Mouse (Mus musculus) adrenal gland (tissue): ENCODE results near the gene Mthfs.
"Not testable (repeated sequence)": the region's sequence is repeated elsewhere in the genome, so short reads cannot be mapped to it uniquely, and the experiment has no call there.

Experiments used
- intact Hi-C: fragments of 180-260 bp; cut with DNase I; formaldehyde crosslinking; loops from one replicate; pipeline ENCODE4 v1.15.1; 2025
- long read RNA-seq, 2 experiments: library from polyadenylated mRNA; unstranded; transcript quantifications; one replicate each; pipeline ENCODE4 v2.0.0; 2020; ENCODE audit warnings: borderline replicate concordance in 1 of 2; ENCODE audit not compliant: insufficient replicate concordance in 1 of 2

Mthfs gene
- long read RNA-seq, experiment 1, transcript Mthfs-201 (3 exons, 816 nt), result major isoform, 7 of 22 reads
- long read RNA-seq, experiment 1, partial matches to known transcripts, result 0 of 22 reads
- long read RNA-seq, experiment 1, other reads (novel, unspliced or antisense), result 15 of 22 reads
- long read RNA-seq, experiment 2, transcript Mthfs-201 (3 exons, 816 nt), result major isoform, 7 of 18 reads
- long read RNA-seq, experiment 2, partial matches to known transcripts, result 0 of 18 reads
- long read RNA-seq, experiment 2, other reads (novel, unspliced or antisense), result 10 of 18 reads

GRCm38 (mm10) chr9:89210353-89211064, at the start of gene Mthfs:
Gene Mthfs (plus strand): TSS chr9:89210676.
- intact Hi-C loops, result not testable (repeated sequence)

DNA sequence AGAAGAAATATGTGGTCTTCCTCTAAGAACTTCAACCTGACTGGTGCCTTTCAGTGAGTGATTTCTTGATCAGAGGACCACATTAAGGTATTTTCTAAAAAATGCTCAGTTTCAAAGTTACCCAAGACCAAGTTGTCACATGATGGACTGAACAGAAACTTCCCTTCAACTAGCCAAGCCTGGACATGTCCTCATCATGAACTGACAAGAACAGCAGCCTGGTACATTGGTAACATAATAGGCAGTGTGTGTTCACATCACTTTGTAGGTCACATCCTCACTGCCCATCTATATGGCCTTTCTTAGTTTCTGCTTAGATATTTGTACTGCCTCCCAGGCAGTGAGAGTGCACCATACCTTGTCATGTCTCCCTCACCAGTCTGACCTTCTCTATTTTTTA, 37.9 kb upstream of the Mthfs start:
- intact Hi-C loops, result not testable (repeated sequence)

DNA sequence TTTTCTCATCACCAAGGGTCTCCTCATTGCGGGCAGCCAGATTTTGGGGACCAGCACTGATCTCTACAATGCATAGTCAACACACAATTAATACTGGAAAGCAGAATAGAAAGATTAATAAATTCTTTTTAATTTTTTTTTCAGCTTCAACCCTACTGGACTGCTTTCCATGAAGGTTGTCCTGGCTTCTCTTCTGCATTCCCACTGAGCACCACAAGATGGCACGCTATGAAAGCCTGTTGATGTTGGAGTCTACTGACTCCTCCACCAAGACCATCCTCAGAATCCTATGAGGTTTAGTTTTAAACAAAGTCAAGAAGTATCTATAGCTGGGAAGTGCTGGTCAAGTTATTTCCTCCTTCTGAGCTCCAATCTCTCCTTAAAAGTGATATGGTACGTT, 31.6 kb upstream of the Mthfs start:
- intact Hi-C loops, result not testable (repeated sequence)

DNA sequence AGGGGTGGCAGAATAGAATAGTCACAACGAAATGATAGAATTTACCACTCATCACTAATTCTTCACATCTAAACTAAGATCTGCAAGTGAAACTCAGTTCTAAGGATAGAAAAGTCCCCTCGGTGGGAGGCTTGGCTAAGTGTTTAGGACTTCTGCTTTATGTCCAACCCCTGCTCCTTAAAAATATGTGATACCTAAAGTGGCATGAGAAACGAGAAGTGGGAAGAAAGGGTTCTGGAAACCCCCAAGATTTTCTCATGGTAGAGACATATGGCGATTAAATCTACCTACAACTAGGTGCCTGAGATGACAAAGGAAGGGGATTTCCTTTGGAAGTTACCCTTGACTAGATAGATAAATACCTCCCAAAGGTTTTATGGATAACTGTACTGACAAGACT, 31.0 kb upstream of the Mthfs start:
- intact Hi-C loops, result not testable (repeated sequence)

- intact Hi-C loops, result not testable (repeated sequence)
Observed at GRCm38 (mm10) chr9:89187006-89187405, 23.5 kb upstream of the Mthfs start.

GRCm38 (mm10) chr9:89195483-89195882, 15.0 kb upstream of the Mthfs start:
- intact Hi-C loops, result not testable (repeated sequence)

GRCm38 (mm10) chr9:89197509-89197908, 13.0 kb upstream of the Mthfs start:
- intact Hi-C loops, result not testable (repeated sequence)

DNA sequence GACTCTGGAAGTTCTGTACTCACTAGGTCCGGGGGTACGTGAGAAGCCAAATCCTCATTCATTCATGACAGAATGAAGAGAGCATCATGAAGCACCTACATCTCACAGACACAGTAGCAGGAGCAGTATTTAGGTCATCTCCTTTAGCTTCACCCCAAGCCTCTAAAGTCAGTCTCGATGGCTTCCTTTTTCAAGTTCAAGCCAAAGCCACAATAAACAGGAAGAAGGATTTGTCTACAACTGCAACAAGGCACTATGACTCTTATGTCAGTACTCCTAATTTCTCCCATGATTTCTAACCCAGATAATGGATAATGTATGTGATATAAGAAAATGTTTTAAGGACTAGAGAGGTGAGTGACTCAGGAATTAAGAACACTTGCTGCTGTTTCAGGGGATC, 12.1 kb upstream of the Mthfs start:
- intact Hi-C loops, result not testable (repeated sequence)

DNA sequence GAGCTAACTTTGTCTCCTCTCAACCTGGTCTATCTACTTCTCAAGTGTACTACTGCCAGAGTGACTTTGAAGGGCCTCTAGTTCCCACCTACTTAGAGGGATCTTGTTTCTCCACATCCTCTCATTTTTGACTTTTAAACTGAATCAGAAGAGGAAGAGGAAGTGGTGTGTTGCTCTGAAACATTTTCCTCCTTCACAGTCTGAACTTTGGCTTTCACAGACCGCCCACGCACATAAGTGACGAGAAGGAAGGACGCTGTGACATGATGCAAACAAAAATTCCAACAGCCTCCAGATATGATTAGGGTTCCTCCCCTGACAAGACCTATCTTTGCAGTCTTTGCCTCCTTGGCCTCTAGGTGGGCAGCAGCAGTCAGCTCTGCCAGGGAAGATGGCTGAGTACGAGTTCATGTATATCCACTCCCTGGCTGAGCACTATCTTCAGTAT, 11.5 kb upstream of the Mthfs start, which contains the start of the genes Bcl2a1b and Gm29094:
Bcl2a1b (plus strand) TSS at position 241 of the 448 bp plus-strand sequence.
Gm29094 (plus strand) TSS at position 411 of the 448 bp plus-strand sequence.
- intact Hi-C loops, result not testable (repeated sequence)

DNA sequence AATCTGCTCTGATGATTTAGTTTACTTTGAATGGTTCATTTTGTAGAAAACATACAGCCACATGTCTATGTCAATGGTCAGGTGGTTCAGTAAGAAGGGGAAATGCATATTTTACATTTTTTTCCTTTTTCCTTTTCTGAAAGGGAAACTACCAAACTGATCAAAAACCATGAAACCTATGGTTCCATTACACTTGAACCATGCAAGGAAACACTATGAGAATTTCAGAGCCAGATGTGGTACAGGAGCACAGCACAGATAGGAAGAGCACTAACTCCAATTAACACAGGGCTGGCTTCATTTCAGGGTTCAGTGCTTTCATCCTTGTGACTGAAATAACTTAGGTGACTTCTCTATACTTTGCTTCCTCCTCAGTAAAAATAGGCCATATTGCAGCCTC, 8.2 kb upstream of the Mthfs start:
- intact Hi-C loops, result not testable (repeated sequence)

DNA sequence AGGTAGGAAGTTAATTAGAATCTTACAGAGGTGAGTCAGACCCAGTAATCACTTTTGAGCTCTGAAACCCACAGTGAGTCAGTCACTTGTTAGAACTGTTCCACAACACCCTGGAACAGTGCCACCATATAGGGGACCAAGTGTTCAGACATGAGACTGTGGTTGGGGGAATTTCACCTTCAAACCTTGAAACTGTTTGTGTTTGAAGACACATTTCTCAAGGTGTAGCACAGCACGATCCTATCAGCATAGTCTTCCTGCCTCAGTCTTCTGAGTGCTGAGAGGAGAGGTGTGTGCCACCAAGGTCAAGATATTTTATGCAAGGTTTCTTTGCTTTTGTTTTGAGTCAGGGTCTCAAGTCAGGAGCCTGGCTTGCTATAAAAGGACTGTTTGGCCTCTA, 1.5 kb upstream of the Mthfs start:
- intact Hi-C loops, result not testable (repeated sequence)

DNA sequence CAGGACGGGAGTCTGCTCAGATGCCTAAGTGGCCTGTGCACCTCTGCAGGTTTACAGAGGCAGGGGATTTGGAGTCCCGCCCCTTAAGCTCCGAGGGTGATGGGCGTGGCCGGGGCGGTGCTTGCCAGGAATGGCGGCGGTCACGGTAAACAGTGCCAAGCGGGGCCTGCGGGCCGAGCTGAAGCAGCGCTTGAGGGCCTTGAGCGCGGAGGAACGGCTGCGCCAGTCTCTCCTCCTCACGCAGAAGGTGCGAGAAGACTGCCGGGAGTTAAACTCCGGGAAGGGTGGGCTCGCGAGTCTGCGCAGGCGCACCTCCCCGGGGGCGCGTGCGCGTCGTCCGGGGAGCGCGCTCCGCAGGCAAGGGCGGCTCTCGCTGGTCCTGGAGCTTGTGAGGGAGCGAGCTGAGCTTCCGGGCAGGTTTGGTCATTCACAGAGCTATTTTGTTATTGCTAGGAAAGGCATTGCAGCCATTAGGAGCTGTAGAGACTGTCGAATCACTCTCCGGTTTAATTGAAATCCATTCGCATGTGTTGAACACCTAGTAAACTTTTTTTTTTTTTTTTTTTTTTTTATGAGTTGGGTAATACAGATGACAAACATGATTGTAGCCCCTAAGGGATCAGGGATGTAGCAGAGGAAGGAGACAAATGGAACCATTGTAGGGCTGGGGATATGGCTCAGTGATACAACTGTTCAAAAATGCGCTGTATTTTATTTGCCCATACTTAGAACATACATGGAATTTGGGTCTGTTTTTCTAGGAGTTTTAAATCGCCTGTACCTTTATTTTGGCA, 786 bp downstream of the Mthfs start:
- intact Hi-C loops, result not testable (repeated sequence)

- intact Hi-C loops, result not testable (repeated sequence)
Observed at GRCm38 (mm10) chr9:89212428-89212827, 2.0 kb downstream of the Mthfs start.

- intact Hi-C loops, result not testable (repeated sequence)
Observed at GRCm38 (mm10) chr9:89218174-89218573, 7.7 kb downstream of the Mthfs start.

DNA sequence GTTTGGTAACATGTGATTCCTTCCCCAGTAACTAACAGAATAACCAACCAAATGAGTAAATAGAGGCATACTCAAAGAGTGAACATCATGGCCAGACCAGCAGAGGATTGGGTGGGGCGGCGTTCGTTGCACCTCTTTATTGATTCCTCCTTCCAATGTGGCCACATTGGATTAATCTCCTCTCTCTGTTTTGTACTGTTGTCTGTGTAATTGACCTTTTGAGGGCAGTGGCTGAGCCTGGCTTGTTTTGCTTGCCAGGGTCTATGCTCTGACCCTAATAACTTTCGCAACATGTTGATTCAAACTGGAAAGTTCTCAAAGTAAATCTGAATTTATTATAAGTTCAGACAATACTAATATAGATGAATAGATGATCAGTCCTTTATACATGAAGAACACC, 9.2 kb downstream of the Mthfs start:
- intact Hi-C loops, result not testable (repeated sequence)

DNA sequence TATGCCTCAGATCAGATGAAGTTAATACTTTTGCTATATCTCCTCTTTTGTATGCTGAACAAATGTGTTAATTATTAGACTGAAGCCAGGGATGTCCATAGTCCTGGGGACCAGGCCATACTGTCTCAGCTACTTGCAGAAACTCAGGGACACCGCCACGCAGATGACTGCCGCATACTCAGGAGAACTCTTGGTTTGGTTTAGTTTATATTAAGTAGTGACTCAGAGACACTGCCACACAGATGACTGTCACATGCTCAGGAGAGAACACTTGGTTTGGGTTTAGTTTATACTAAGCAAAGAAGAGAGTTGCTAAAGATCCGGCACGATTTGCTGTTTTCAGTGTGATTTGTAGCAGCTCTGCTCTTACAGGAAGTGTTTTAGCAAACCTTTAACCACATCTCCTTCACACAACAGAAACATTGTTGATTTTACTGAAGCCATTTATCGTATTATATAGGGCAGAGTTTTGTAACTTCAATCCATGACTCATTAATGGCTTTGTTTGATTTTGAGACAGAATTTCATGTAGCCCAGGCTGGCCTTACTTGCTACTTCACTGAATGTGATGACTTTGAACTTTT, 10.3 kb downstream of the Mthfs start:
- intact Hi-C loops, result not testable (repeated sequence)

DNA sequence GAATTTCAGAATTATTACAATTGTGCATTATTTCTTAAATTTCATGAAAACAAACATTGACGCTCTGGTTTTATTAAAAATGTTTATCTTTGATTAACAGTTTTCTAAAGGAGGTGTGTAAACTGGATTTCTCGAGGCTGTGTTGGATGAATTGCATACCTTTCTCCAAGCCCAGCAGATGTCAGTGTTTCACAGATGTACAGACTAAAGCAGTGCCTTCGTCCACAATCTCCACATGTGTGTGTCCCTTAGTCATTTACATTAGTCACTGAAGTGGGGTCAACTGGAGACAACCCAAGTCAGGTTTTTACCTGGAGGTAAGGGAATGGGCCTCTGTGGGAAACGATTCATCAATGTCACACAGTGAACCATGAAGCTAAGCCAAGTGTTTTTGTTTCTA, 15.6 kb downstream of the Mthfs start:
- intact Hi-C loops, result loop anchor here (5.0 kb wide), 2 partner anchors 451 to 519 kb away; no protein-coding TSS in a partner anchor

DNA sequence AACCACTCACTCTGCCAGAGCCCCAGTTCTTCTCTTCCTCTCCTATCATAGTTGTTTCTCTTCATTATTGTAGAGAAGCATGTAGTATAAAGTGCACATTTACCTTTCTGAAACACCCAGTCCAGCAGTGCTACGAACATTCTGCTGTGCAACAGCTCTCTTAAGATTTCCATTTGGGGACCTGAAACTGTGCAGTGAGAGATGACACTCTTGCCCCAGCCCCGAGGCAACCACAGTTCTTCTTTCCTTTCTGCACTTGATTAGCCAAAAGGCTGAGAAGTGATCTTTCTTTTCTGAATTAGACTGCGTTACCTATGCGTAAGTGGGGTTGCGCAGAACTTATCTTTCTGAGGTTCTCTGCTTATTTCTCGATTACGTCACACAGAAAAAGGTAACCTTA, 17.6 kb downstream of the Mthfs start:
- intact Hi-C loops, result loop anchor here (5.0 kb wide), 2 partner anchors 449 to 521 kb away; no protein-coding TSS in a partner anchor

DNA sequence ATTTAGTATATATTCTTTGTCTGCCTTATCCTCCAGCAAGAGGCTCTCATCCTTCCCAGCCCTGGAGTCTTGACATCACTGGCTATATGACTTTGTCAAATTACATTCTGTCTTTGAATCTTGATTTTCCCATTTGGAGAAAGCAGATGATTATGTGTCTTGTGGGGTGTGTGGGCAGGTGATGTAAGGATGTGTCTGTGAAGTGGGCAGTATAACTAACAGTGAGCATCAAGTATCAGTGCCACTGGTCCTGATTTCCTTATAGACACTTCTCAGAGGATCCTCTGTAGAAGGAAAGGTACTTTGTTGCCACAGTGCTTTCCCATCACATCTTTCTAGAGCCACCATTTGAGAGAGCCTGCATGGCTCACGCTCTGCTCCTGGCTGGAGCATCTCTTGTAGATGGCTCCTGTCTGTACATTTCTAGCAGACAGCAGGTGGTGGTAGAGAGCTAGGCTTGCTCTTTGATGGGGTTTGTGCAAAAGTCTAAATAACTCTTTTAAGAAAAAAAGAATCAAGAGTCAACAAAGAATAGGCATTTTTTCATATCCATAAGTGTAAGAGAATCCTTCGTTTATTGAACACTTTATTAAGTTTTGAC, 20.5 kb downstream of the Mthfs start:
- intact Hi-C loops, result not testable (repeated sequence)

DNA sequence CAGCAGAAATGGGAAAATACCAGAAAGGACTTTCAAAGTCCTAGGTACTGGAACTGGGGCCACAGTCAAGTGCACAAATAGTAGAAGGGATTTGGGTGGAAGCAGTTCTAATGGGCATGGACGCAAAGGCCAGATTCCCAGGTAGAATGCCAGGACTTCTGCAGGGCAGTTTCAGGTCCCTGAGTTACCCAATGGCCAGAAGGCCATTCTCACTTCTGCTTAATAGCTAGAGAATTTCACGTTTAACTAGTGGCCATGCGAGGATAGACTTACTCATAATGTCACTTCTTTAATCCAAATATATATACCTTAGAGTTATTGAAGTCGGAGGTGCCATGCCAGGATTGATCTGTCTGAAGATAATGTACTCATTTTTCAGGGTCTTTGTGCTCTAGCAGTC, 26.7 kb downstream of the Mthfs start:
- intact Hi-C loops, result not testable (repeated sequence)
